Mouse (Mus musculus) embryonic facial prominence, embryonic 10.5 days (tissue): Measurements from ENCODE around the gene Map4k4. TPM values are rescaled to one million over a fixed set of nuclear protein-coding genes. Genes with fewer than 3 reads are reported as not detected.

Experiments used
- DNase-seq: peaks from one replicate; pipeline ENCODE4 v3.0.0-alpha.2; 2017; ENCODE audit warnings: low spot score
- H3K27ac ChIP-seq: fragments of 300-500 bp; sonication (generic); replicated peaks from 2 replicates; pipeline ENCODE4 v1.5.1; 2016; ENCODE audit warnings: mild to moderate bottlenecking
- H3K27me3 ChIP-seq: fragments of 300-500 bp; sonication (generic); replicated peaks from 2 replicates; pipeline ENCODE4 v1.6.1; 2016; ENCODE audit warnings: low read depth, mild to moderate bottlenecking; ENCODE audit not compliant: poor library complexity, severe bottlenecking
- H3K36me3 ChIP-seq: fragments of 300-500 bp; sonication (generic); replicated peaks from 2 replicates; pipeline ENCODE4 v1.6.1; 2016; ENCODE audit warnings: mild to moderate bottlenecking, moderate library complexity
- H3K4me1 ChIP-seq: fragments of 300-500 bp; sonication (generic); 2 replicates; pipeline ENCODE4 v1.6.1; 2016
- H3K4me3 ChIP-seq: fragments of 300-500 bp; sonication (generic); 2 replicates; pipeline ENCODE4 v1.5.1; 2016; ENCODE audit warnings: mild to moderate bottlenecking, moderate library complexity
- H3K9me3 ChIP-seq: fragments of 300-500 bp; sonication (generic); 2 replicates; pipeline ENCODE4 v1.6.1; 2016; ENCODE audit warnings: mild to moderate bottlenecking
- WGBS: fragments of 180-500 bp; shearing (Covaris S2); methylation state at CpG from one replicate; pipeline ENCODE4 v1.1.7; 2016; 5-methylcytosine and 5-hydroxymethylcytosine counted together
- polyA plus RNA-seq: library from polyadenylated mRNA; unstranded; fragments of >200 nt; fragmentation: Nextera tagmentation; extraction: Ambion mirVana; gene quantifications from 2 replicates; pipeline ENCODE4 v1.2.1, GENCODE M21; 2016

The Map4k4 gene
- polyA plus RNA-seq, 1 experiment from 2014 or later: 41.4 TPM

DNA sequence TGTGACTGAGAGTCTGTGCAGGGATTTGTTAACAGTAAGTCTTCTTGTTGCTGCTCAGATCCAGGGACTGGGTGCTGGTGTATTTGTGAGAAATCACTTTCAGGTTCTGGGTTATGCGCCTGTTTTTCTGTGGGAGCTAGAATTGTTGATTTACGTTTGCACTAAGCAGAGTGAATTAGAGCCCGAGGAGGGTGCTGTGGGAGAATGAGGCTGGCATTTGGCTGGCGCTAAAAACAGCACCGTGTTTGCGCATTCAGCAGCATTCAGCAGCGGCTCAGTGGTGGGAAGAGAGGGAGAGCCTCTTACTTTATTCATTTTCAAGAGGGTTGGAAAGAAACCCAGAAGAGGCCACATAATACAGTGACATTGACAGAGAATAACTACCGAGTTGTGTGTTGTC, 42.2 kb downstream of the Map4k4 start:
- Histone ChIP-seq H3K27me3 (no peaks in the 10 kb centered on the region), H3K9me3 (no peaks in the 10 kb centered on the region), H3K4me3 (no peak overlapping the region), H3K36me3 (peaks cover 7% of the 10 kb centered on the region), H3K4me1 (peaks cover 96% of the 10 kb centered on the region), H3K27ac (no peak overlapping the region)
- DNase-seq: no peak
- 41% methylated on average over 8 of the region's 8 CpGs for WGBS

DNA sequence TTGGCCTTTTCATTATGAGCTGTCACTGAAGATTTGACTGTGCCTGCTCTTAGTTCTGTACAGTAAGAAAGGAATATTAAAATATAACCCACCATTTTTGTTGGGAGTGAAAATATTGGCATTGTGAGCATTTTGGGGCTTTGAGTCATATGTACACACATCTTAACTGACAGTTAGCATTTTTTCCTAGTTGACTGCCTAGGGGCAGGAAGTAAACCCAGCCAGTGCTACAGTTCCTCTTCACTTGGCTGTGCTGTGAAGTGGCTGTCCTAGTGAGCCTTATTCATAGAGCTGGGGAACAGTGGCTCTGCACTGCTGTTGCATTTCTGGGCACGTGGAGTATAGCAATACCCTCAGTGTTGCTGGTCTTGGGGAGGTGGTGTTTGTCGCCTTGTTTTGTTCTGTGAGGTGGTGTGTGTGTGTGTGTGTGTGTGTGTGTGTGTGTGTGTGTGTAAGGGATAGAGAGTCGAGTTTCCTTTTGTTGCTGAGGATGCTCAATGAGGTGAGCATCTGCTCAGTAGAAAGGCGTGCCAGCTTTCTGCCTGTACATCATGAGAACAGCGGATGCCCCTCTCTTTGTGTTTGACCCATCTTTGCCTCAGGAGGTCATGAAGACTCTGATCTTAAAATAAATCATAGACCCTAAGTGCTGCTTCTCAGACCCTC, 43.7 kb downstream of the Map4k4 start:
- Histone ChIP-seq H3K27ac (no peak overlapping the region), H3K9me3 (no peaks in the 10 kb centered on the region), H3K4me1 (peaks cover 96% of the 10 kb centered on the region), H3K27me3 (no peaks in the 10 kb centered on the region), H3K4me3 (no peak overlapping the region), H3K36me3 (peaks cover under 1% of the 10 kb centered on the region; the same call in 1 of the 2 replicates)
- 48% methylated on average over 5 of the region's 5 CpGs for WGBS
- DNase-seq: no peak

DNA sequence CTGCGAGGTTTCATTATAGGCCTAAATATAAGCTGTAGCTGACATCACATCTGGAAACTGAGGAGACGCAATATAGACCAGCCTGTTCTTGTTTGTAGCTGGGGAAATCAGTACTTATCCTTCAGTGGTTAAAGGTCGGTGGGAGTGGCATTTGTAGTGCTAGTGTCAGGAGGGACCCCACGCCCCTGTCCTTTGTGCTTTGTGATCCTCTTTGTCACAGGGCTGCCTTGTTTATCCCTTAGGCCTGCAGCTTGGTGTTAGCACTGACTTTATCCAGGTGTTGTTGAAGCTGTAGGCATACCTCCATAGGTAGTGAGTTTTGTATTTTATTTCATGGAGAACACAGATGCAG, 44.2 kb downstream of the Map4k4 start:
- H3K36me3 ChIP-seq: no peaks in the 10 kb centered on the region

DNA sequence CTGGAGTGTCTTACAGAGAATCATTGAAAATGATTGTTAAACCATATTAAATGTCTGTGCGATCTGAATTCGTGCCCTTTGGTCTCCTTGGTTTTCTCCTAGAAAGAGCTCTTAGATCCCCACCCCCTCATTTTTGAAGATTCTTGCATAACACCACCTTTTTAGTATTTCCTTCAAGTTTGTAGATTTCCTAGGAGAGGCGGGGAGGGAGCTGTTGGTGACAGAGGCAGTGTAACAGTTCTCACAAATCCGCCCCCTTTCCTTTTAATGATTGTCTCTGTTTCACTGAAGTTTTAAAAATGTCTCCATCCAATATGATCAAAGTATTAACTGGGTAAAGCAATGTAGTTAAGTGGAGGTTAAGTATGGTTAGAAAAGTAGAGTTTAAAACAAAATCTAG, 45.7 kb downstream of the Map4k4 start:
- no peak for DNase-seq
- no peaks in the 10 kb centered on the region for H3K36me3 ChIP-seq
- peaks cover 93% of the 10 kb centered on the region for H3K4me1 ChIP-seq
- H3K9me3 ChIP-seq: no peaks in the 10 kb centered on the region
- no peak overlapping the region for H3K4me3 ChIP-seq
- H3K27me3 ChIP-seq: no peaks in the 10 kb centered on the region
- 75% methylated on average over 4 of the region's 4 CpGs for WGBS
- no peak overlapping the region for H3K27ac ChIP-seq

More for the DNA sequence above, 44.2 kb downstream of the Map4k4 start:
- DNase-seq: no peak
- no peaks in the 10 kb centered on the region for H3K9me3 ChIP-seq
- 33% methylated on average over 4 of the region's 4 CpGs for WGBS
- peaks cover 96% of the 10 kb centered on the region for H3K4me1 ChIP-seq
- H3K27me3 ChIP-seq: no peaks in the 10 kb centered on the region
- no peak overlapping the region for H3K4me3 ChIP-seq
- H3K27ac ChIP-seq: no peak overlapping the region

DNA sequence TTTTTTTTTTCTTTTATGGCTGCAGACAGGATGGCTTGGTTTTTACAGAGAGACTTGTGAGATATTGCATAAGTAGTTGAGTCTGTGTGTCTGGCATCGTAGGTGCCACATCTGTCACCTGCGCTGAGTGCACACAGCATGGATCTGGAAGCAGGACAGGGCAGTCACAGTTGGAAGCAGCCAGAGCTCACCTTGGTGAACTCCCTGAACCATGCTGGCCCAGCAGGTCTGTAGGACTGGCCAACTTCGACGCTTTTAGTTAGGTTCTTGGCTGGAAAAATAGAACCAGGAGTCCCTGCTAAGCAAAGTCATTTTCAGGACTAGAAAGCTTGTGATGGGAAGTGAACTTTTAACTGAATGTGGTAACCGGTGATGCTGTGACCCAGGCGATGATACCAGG, 46.5 kb downstream of the Map4k4 start:
- peaks cover 92% of the 10 kb centered on the region for H3K4me1 ChIP-seq
- WGBS: 59% methylated on average over 6 of the region's 6 CpGs

DNA sequence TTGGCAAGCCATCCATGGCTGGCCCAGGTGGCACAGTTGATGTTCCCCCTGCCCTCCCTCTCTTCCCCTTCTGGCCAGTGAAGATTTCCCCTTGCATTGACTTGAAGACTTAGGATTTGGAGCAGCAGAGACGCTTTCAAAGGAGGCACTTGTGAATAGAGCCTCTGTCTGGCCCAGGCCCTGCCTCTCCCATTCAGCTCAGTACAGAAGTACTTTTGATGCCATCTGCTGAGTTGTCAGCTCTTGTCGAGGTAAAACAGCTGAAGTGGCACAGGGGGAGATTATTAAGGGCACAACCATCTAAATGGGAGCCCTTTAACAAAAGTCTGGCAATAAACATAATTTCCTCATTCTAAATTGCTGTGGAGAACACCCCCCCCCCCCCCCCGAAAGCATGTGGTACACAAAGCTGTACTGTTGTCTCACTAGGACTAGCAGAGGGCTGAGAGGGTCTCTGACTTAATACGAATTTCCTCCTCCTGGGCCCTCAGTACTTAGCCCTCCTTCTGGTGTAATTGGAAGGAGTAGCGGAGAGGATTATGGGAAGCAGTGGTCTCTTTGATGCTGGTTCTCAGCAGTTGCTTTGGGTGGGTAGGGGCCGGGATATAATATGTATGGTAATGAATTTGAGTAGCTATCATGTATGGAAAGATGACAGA, 47.1 kb downstream of the Map4k4 start:
- WGBS: 31% methylated on average over 6 of the region's 6 CpGs

More for the DNA sequence above, 46.5 kb downstream of the Map4k4 start:
- no peaks in the 10 kb centered on the region for H3K9me3 ChIP-seq
- H3K27me3 ChIP-seq: no peaks in the 10 kb centered on the region
- H3K36me3 ChIP-seq: no peaks in the 10 kb centered on the region
- H3K27ac ChIP-seq: no peak overlapping the region
- no peak for DNase-seq
- H3K4me3 ChIP-seq: no peak overlapping the region

DNA sequence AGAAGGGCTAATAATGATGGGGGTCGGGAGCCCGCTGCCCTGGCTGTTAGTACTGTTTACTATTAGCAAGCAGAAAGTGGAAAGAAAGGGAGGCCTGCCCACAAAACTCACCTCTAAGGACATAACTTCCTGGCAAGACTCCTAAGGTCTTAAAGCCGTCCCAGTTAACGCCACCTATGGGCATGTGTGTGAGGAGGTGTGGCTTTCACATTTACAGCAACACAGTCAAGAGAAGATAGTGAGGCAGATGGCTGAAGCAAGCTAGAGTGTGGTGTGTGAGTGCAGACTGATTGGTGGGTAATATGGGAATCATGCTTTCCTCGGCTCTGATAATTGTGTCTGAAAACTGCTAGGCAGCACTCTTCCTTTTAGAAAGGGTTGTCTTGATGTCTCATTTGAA, 48.5 kb downstream of the Map4k4 start:
- Histone ChIP-seq H3K4me3 (no peak overlapping the region), H3K36me3 (no peaks in the 10 kb centered on the region), H3K9me3 (no peaks in the 10 kb centered on the region), H3K4me1 (peaks cover 92% of the 10 kb centered on the region), H3K27ac (no peak overlapping the region), H3K27me3 (no peaks in the 10 kb centered on the region)
- WGBS: 47% methylated on average over 5 of the region's 5 CpGs
- DNase-seq: no peak

More for the DNA sequence above, 47.1 kb downstream of the Map4k4 start:
- Histone ChIP-seq H3K36me3 (no peaks in the 10 kb centered on the region), H3K4me3 (no peak overlapping the region), H3K27ac (no peak overlapping the region; the same call in 1 of the 2 replicates), H3K9me3 (no peaks in the 10 kb centered on the region), H3K27me3 (no peaks in the 10 kb centered on the region), H3K4me1 (peaks cover 92% of the 10 kb centered on the region)
- no peak for DNase-seq

DNA sequence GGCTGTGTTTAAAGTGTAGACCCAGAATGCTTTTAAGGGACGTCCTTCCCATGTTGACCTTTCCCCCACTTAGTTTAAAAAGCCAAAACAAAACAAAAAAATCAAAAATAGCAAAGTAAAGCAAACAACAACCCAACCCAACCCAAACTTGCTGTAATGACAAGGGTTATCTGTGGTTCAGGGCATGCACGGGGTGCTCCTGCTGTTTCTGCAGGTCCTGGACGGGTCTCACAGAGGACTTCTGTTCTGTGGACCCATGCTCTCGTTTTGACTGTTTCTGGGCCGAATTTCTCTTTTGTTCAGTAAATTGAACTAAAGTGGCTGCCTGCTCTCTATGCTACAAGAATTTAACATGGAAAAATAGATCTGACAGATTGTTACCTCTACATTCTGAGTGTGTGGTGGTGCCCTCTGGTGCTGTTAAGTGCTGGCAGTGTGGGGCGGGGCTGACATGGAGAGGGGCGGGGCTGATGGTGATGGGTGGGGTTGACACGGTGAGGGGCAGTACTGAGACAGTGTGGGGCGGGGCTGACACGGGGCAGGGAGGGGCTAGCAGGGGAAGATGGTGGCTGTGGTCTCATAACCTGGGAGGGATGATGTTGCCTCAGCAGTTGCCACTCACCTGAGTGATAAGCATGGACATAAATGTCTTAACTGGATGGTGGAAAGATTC, 49.2 kb downstream of the Map4k4 start:
- DNase-seq: peak; percentile 52
- Histone ChIP-seq H3K4me1 (peaks cover 91% of the 10 kb centered on the region), H3K36me3 (no peaks in the 10 kb centered on the region), H3K27me3 (no peaks in the 10 kb centered on the region), H3K4me3 (no peak overlapping the region), H3K27ac (no peak overlapping the region), H3K9me3 (no peaks in the 10 kb centered on the region)
- WGBS: 43% methylated on average over 10 of the region's 10 CpGs

DNA sequence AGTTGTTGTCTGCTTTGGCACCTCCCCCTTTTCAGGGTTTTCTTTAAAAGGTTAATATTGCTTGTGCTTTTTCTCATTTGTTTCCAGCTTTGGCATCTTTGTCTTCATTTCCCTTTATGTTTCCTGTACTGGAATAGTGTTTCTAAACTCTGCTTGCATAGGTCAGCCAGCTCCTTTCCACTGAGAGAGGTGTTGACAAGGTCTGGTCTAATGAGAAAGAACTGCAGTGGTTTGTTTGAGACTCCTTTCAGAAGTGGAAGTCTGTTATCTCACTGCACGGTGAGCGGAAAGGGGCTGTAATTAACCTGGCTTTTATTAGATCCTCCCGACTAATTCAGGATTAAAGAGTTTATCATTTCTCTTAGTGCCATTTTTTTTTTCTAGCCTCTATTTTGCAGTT, 49.9 kb downstream of the Map4k4 start:
- Histone ChIP-seq H3K4me1 (peaks cover 94% of the 10 kb centered on the region), H3K4me3 (no peak overlapping the region), H3K27ac (no peak overlapping the region), H3K9me3 (no peaks in the 10 kb centered on the region), H3K36me3 (no peaks in the 10 kb centered on the region), H3K27me3 (no peaks in the 10 kb centered on the region)
- DNase-seq: no peak
- WGBS: 79% methylated on average over 3 of the region's 3 CpGs

DNA sequence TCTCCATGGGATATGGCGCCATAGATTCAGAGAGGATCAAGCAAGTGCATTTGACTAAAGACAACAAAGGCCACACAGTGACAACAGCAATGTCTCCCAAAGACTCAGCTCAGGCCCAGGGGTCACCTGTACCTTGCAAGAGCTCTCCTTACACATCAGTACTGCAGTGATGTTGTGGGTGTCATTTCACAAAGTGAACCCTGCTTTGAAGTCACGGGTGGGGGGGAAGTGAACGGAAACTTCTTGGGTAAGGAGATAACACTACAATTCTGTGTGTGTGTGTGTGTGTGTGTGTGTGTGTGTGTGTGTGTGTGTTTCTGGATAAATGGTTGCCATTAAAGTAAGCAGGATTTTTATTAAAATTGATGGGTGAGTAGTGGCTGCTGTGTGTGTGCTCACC, 53.9 kb downstream of the Map4k4 start:
- 87% methylated on average over 3 of the region's 3 CpGs for WGBS

DNA sequence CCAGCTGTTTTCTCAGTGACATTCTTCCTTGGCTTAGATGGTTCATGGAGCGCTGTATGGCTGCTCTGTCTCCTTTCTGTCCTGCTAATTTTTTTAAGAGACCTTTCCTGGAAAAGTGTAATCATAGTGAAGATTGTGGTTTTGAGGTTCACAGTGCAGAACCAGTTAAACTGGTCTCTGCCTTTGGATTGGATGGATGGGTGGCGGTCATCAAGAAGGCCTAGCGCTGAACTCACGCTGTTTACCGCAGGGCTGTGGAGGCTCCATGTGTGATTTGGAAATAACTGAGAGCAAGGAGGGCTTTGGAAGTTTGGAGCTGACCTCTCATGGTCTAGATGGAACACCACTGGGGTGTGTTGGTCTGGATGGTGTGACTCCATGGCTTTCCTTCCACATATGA, 56.0 kb downstream of the Map4k4 start:
- Histone ChIP-seq H3K27me3 (no peaks in the 10 kb centered on the region), H3K36me3 (no peaks in the 10 kb centered on the region), H3K27ac (no peak overlapping the region), H3K4me3 (no peak overlapping the region), H3K9me3 (no peaks in the 10 kb centered on the region), H3K4me1 (peaks cover 94% of the 10 kb centered on the region)
- WGBS: 83% methylated on average over 5 of the region's 5 CpGs
- DNase-seq: no peak

More for the DNA sequence above, 53.9 kb downstream of the Map4k4 start:
- no peak overlapping the region for H3K27ac ChIP-seq
- peaks cover 92% of the 10 kb centered on the region for H3K4me1 ChIP-seq
- no peaks in the 10 kb centered on the region for H3K27me3 ChIP-seq
- no peak overlapping the region for H3K4me3 ChIP-seq
- no peaks in the 10 kb centered on the region for H3K9me3 ChIP-seq
- no peak for DNase-seq
- H3K36me3 ChIP-seq: no peaks in the 10 kb centered on the region

DNA sequence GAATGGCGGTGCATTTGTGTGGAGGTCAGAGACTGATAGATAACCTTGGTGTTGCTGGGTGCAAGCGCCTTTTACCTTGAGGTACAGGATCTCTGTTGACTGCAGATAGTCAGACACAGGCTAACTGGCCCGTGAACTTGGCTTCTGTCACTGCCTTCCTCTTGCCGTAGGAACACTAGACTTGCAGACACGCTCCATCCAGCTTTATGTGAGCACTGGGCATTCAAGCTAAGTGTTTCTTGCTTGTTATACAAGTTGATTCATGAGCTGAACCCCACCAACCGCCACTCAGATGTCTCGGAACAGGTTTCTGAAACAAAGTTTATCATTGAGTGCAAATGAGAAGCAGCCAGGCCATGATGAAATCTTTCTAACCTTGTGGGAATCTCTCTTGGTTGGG, 57.3 kb downstream of the Map4k4 start:
- Histone ChIP-seq H3K9me3 (no peaks in the 10 kb centered on the region), H3K4me1 (peaks cover 94% of the 10 kb centered on the region)
- whole genome bisulfite sequencing: 90% methylated on average over 7 of the region's 7 CpGs

DNA sequence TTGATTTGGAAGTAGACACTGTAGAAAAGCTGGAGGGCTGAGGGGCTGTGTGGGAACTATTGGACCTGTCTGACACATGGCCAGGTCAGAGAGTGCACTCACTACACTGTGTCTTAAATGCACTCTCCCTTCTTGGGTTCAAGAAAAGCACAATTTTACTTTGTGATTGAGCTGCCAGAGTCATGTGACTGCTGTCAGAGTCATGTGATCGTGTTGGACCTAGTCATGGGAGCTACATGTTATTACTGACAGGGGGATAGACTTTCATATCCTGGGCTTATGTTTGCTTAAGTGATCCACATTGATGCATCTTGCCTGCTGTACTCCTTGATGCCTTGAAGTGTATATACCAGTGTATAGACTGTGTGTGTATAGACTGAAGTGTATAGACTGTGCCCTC, 59.9 kb downstream of the Map4k4 start:
- Histone ChIP-seq H3K27me3 (no peaks in the 10 kb centered on the region), H3K27ac (no peak overlapping the region), H3K4me3 (no peak overlapping the region), H3K9me3 (no peaks in the 10 kb centered on the region), H3K4me1 (peaks cover 91% of the 10 kb centered on the region), H3K36me3 (peaks cover 37% of the 10 kb centered on the region)
- no peak for DNase-seq
- 89% methylated on average over 1 of the region's 1 CpGs for WGBS

More for the DNA sequence above, 57.3 kb downstream of the Map4k4 start:
- no peak for DNase-seq
- Histone ChIP-seq H3K36me3 (peaks cover 11% of the 10 kb centered on the region), H3K27me3 (no peaks in the 10 kb centered on the region), H3K27ac (no peak overlapping the region), H3K4me3 (no peak overlapping the region)
